Mouse (Mus musculus) embryonic facial prominence, embryonic 12.5 days (tissue): ENCODE data around the gene Ppp1r10. TPM values are rescaled to one million over a fixed set of nuclear protein-coding genes. Genes with fewer than 3 reads are reported as not detected.
A peak's percentile ranks its signal among the peaks of the same experiment; 100 is the strongest.

ENCODE experiments used
- ATAC-seq: fragments of 200-750 bp; cut with Nextera tagmentation; 2 replicates; pipeline ENCODE4 v1.8.0; 2017; ENCODE audit not compliant: insufficient number of reproducible peaks, insufficient read depth, low FRiP score, low TSS enrichment
- H3K27ac ChIP-seq: fragments of 300-500 bp; sonication (generic); 2 replicates; pipeline ENCODE4 v1.5.1; 2016; ENCODE audit warnings: mild to moderate bottlenecking
- H3K27me3 ChIP-seq: fragments of 300-500 bp; sonication (generic); 2 replicates; pipeline ENCODE4 v1.6.1; 2016; ENCODE audit warnings: mild to moderate bottlenecking, moderate library complexity
- H3K36me3 ChIP-seq: fragments of 300-500 bp; sonication (generic); 2 replicates; pipeline ENCODE4 v1.6.1; 2016; ENCODE audit warnings: mild to moderate bottlenecking
- H3K4me1 ChIP-seq: fragments of 300-500 bp; sonication (generic); 2 replicates; pipeline ENCODE4 v1.6.1; 2016
- H3K4me2 ChIP-seq: fragments of 300-500 bp; sonication (generic); replicated peaks from 2 replicates; pipeline ENCODE4 v1.6.1; 2016; ENCODE audit warnings: mild to moderate bottlenecking, moderate library complexity
- H3K4me3 ChIP-seq: fragments of 300-500 bp; sonication (generic); 2 replicates; pipeline ENCODE4 v1.5.1; 2016; ENCODE audit warnings: mild to moderate bottlenecking
- H3K9ac ChIP-seq: fragments of 300-500 bp; sonication (generic); 2 replicates; pipeline ENCODE4 v1.6.1; 2016; ENCODE audit warnings: mild to moderate bottlenecking, moderate library complexity
- H3K9me3 ChIP-seq: fragments of 300-500 bp; sonication (generic); 2 replicates; pipeline ENCODE4 v1.6.1; 2016; ENCODE audit warnings: mild to moderate bottlenecking, moderate library complexity
- WGBS: fragments of 180-500 bp; shearing (Covaris S2); methylation state at CpG from one replicate; pipeline ENCODE4 v1.1.7; 2016; 5-methylcytosine and 5-hydroxymethylcytosine counted together
- polyA plus RNA-seq: library from polyadenylated mRNA; unstranded; fragments of >200 nt; fragmentation: Nextera tagmentation; extraction: Ambion mirVana; gene quantifications from 2 replicates; pipeline ENCODE4 v1.2.1, GENCODE M21; 2016

The Ppp1r10 gene
- polyA plus RNA-seq = 50.1 and 51.9 TPM in 2 replicates

GRCm38 (mm10) chr17:35916297-35917142 is at the start of gene Ppp1r10, which contains the start of gene Mrps18b:
TSS of gene Ppp1r10 (plus strand) at chr17:35916434.
TSS of gene Mrps18b (minus strand) at chr17:35916389.
- Histone ChIP-seq H3K9me3 (no peaks in the 10 kb centered on the region), H3K4me3 (peak within 1 kb of the TSS; percentile 57), H3K4me2 (peak within 1 kb of the TSS; percentile 89), H3K27ac (peak within 1 kb of the TSS; percentile 98), H3K4me1 (peaks cover 20% of the 10 kb centered on the region), H3K36me3 (peaks cover 13% of the 10 kb centered on the region; the same call in 1 of the 2 replicates), H3K27me3 (no peaks in the 10 kb centered on the region), H3K9ac (peak within 1 kb of the TSS; percentile 82)
- ATAC-seq = peak; percentile 94
- WGBS = under 1% methylated on average over 83 of the region's 83 CpGs

- no peaks in the 10 kb centered on the region for H3K27me3 ChIP-seq
- peaks cover 10% of the 10 kb centered on the region for H3K36me3 ChIP-seq
- H3K9me3 ChIP-seq = no peaks in the 10 kb centered on the region
- WGBS = 9% methylated on average over 26 of the region's 26 CpGs
- peak overlapping the region; percentile 68 for H3K9ac ChIP-seq
- H3K27ac ChIP-seq = peak overlapping the region; percentile 98
- ATAC-seq = no peak
- peak overlapping the region; percentile 73 for H3K4me3 ChIP-seq
- H3K4me1 ChIP-seq = peaks cover 52% of the 10 kb centered on the region
- H3K4me2 ChIP-seq = peak overlapping the region; percentile 96
Observed at GRCm38 (mm10) chr17:35866911-35867890, 49.0 kb upstream of the Ppp1r10 start.

GRCm38 (mm10) chr17:35868165-35868820 is 47.9 kb upstream of the Ppp1r10 start:
- H3K4me1 ChIP-seq = peaks cover 58% of the 10 kb centered on the region
- peaks cover 13% of the 10 kb centered on the region for H3K36me3 ChIP-seq
- 16% methylated on average over 17 of the region's 17 CpGs for WGBS

GRCm38 (mm10) chr17:35868961-35869345 is 47.3 kb upstream of the Ppp1r10 start:
- WGBS = 2% methylated on average over 7 of the region's 7 CpGs
- Histone ChIP-seq H3K4me2 (peak overlapping the region; percentile 96), H3K27me3 (no peaks in the 10 kb centered on the region), H3K9me3 (no peaks in the 10 kb centered on the region), H3K4me1 (peaks cover 63% of the 10 kb centered on the region), H3K9ac (peak overlapping the region; percentile 68), H3K4me3 (peak overlapping the region; percentile 73), H3K36me3 (peaks cover 18% of the 10 kb centered on the region), H3K27ac (peak overlapping the region; percentile 98)
- no peak for ATAC-seq

More at GRCm38 (mm10) chr17:35868165-35868820, 47.9 kb upstream of the Ppp1r10 start:
- H3K27me3 ChIP-seq = no peaks in the 10 kb centered on the region
- H3K9me3 ChIP-seq = no peaks in the 10 kb centered on the region
- H3K4me3 ChIP-seq = peak overlapping the region; percentile 73
- peak overlapping the region; percentile 68 for H3K9ac ChIP-seq
- ATAC-seq = no peak
- H3K27ac ChIP-seq = peak overlapping the region; percentile 98
- peak overlapping the region; percentile 96 for H3K4me2 ChIP-seq

GRCm38 (mm10) chr17:35869346-35870067 is 46.7 kb upstream of the Ppp1r10 start:
- peak overlapping the region; percentile 96 for H3K4me2 ChIP-seq
- peaks cover 23% of the 10 kb centered on the region for H3K36me3 ChIP-seq
- ATAC-seq = no peak
- H3K9ac ChIP-seq = peak overlapping the region; percentile 68
- H3K4me3 ChIP-seq = peak overlapping the region; percentile 73
- no peaks in the 10 kb centered on the region for H3K9me3 ChIP-seq
- 1% methylated on average over 7 of the region's 7 CpGs for WGBS
- H3K27me3 ChIP-seq = no peaks in the 10 kb centered on the region
- H3K4me1 ChIP-seq = peaks cover 62% of the 10 kb centered on the region
- peak overlapping the region; percentile 98 for H3K27ac ChIP-seq

GRCm38 (mm10) chr17:35870151-35870883 is 45.9 kb upstream of the Ppp1r10 start:
- H3K27ac ChIP-seq = peak overlapping the region; percentile 98
- peak overlapping the region; percentile 96 for H3K4me2 ChIP-seq
- H3K4me1 ChIP-seq = peaks cover 55% of the 10 kb centered on the region
- WGBS = 47% methylated on average over 8 of the region's 9 CpGs
- no peaks in the 10 kb centered on the region for H3K27me3 ChIP-seq
- no peaks in the 10 kb centered on the region for H3K9me3 ChIP-seq
- peak overlapping the region; percentile 68 for H3K9ac ChIP-seq
- H3K4me3 ChIP-seq = peak overlapping the region; percentile 73
- ATAC-seq = no peak
- H3K36me3 ChIP-seq = peaks cover 31% of the 10 kb centered on the region

- 82% methylated on average over 8 of the region's 8 CpGs for WGBS
- Histone ChIP-seq H3K4me2 (peak overlapping the region; percentile 96), H3K36me3 (peaks cover 36% of the 10 kb centered on the region), H3K27me3 (no peaks in the 10 kb centered on the region), H3K4me3 (peak overlapping the region; percentile 73), H3K9ac (peak overlapping the region; percentile 68; the same call in 1 of the 2 replicates), H3K4me1 (peaks cover 55% of the 10 kb centered on the region), H3K9me3 (no peaks in the 10 kb centered on the region), H3K27ac (peak overlapping the region; percentile 98)
- ATAC-seq = no peak
Observed at GRCm38 (mm10) chr17:35870884-35871696, 45.1 kb upstream of the Ppp1r10 start.

GRCm38 (mm10) chr17:35873774-35874519 is 42.3 kb upstream of the Ppp1r10 start:
- peak overlapping the region; percentile 26 for H3K4me2 ChIP-seq
- H3K9ac ChIP-seq = peak overlapping the region; percentile 5; the same call in 1 of the 2 replicates
- no peaks in the 10 kb centered on the region for H3K9me3 ChIP-seq
- H3K4me3 ChIP-seq = 0 out of 2 replicates have a peak overlapping the region, but pooled peaks have one; percentile 8
- H3K27me3 ChIP-seq = no peaks in the 10 kb centered on the region
- H3K36me3 ChIP-seq = peaks cover 39% of the 10 kb centered on the region
- H3K4me1 ChIP-seq = peaks cover 35% of the 10 kb centered on the region
- H3K27ac ChIP-seq = no peak overlapping the region
- WGBS = 32% methylated on average over 21 of the region's 21 CpGs
- ATAC-seq = no peak

GRCm38 (mm10) chr17:35874721-35875120 is 41.5 kb upstream of the Ppp1r10 start:
- ATAC-seq = no peak
- Histone ChIP-seq H3K4me1 (peaks cover 27% of the 10 kb centered on the region), H3K9me3 (no peaks in the 10 kb centered on the region), H3K9ac (no peak overlapping the region), H3K4me3 (no peak overlapping the region), H3K27me3 (no peaks in the 10 kb centered on the region), H3K36me3 (peaks cover 39% of the 10 kb centered on the region), H3K27ac (no peak overlapping the region), H3K4me2 (no peak overlapping the region)
- 93% methylated on average over 6 of the region's 6 CpGs for WGBS
